Mouse (Mus musculus): ENCODE data around the gene Haus3.

Gene Haus3

DNA sequence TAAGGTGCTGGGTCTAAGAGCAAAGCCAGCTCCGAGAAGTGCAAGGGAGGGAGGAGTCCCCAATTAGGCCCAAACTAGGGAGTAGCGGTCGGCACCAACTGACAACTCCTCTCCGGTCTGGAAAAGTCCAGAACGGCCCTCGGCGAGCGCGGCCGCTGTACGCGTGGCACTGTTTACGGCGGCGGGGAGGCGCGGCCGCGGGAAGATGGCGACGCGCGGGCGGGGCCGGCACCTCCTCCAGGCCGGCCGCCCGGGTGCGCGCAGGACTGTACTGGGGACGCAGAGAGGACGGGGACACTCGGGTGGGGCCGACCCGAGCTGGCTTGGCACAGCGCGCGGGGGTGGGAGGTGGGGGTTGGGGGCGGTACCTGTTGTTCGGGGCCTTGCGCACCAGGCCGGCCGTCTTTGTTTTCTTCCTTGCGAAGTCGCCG, 17.6 kb upstream of the Haus3 start:
- peak; percentile 49 for DNase-seq (ENCODE audit: low read depth, low spot score)

DNA sequence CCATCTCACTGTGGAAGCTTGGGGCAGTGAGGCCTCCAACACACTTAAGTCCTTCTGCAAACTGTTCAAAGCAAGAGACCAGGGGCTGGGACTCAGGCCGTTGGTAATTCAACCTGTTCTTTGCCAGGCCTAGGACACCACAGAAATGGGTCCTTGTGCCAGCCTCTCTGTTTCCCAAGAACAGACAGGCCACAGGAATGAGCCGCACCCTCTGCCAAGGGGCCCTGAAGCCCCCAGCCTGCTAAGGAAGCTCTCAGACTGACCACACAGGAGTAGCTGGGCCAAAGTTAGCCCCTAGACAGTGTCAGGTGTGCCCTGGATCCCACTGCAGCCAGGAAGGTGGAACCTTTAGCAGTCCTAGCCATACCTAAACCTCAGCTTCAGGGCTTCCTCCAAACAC, 17.1 kb upstream of the Haus3 start:
- DNase-seq (ENCODE audit: low read depth, low spot score), result no peak

GRCm38 (mm10) chr5:34185791-34186190, 16.5 kb upstream of the Haus3 start:
- no peak for DNase-seq (ENCODE audit: low read depth, low spot score)

- no peak for DNase-seq (ENCODE audit: low read depth, low spot score)
Observed at GRCm38 (mm10) chr5:34185051-34185580, 15.8 kb upstream of the Haus3 start.

DNA sequence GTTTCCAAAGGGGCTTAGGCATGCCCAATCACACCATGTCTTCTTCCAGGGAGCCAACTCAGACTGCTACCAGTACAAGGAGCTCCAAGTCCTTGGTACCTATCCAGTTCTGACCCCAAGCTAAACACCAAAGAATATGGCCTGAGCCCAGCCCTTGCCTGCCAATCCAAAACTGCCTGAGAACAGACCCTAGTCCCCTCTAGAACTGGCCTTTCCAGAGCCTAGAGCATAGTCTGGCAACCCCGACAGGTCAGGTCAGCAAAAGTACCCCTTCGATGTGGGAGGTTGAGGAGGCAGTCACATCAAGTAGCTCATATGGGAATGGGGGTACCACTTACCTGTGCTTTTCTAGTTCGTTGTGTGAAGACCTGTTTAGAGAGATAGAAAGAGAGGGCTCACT, 14.6 kb upstream of the Haus3 start:
- no peak for DNase-seq (ENCODE audit: low read depth, low spot score)

- DNase-seq (ENCODE audit: low read depth, low spot score), result no peak
Observed at GRCm38 (mm10) chr5:34183156-34183880, 14.0 kb upstream of the Haus3 start.

DNA sequence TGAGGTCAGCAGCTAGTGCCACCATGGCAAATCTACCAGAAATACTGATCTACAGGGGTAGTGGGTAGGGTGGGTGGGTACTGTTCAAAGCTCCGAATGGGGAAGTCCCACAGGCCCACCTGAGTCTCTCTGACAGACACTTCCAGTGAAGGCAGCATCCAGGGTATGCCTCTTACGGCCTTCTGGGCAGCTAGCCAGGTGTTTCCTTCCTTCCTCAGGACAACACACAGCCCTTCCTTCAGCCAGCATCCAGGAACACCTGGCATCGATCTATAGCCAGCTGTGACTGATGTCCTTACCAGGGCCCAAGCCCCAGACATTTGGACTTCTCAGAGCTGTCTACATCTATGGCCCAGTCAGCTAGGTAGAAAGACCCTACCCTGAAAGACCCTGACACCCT, 13.2 kb upstream of the Haus3 start:
- no peak for DNase-seq (ENCODE audit: low read depth, low spot score)

DNA sequence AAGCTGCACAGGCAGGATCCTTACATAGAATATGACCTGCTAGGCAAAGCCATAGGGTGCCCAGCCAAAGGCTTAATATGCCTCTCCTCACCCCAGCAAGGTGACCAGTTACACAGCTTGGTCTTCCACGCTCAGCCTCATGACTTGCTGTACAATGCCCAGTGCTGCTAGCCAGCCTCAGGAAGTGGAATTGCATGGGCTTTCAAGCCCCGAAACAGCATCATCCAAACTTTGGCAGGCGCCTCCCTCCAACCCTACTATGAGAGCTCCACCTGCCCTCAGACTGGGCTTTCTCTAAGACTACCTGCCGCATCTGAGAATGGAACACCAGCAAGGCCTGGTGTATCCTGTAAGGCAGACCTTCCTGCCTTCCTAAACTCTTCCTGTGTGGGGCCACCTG, 8.5 kb upstream of the Haus3 start:
- DNase-seq (ENCODE audit: low read depth, low spot score), result no peak

- no peak for DNase-seq (ENCODE audit: low read depth, low spot score)
Observed at GRCm38 (mm10) chr5:34177091-34177490, 7.8 kb upstream of the Haus3 start.

DNA sequence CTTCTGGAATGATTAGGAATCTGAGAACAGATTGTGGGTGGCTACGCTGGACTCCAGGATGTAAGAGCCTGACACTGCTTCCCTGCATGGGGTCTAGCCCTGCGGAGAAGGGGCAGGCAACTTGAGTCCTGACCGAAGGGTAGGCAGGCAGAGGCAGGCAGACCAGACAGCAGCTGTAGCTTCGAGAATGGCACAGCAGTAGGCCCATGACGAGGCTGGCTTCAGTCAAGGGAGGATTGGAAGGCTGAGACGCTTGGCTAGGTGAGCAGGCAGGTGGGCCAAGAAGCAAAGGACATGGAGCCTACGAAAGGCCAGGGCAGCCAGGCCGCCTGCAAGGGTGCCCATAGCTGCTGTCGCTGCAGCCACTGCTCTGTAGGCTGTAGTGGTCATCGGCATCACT, 7.4 kb upstream of the Haus3 start:
- DNase-seq (ENCODE audit: low read depth, low spot score), result no peak

GRCm38 (mm10) chr5:34175403-34175694, 6.0 kb upstream of the Haus3 start:
- DNase-seq (ENCODE audit: low read depth, low spot score), result peak; percentile 17

GRCm38 (mm10) chr5:34174550-34175402, 5.4 kb upstream of the Haus3 start:
- DNase-seq (ENCODE audit: low read depth, low spot score), result no peak

- no peak for DNase-seq (ENCODE audit: low read depth, low spot score)
Observed at GRCm38 (mm10) chr5:34174021-34174420, 4.7 kb upstream of the Haus3 start.

DNA sequence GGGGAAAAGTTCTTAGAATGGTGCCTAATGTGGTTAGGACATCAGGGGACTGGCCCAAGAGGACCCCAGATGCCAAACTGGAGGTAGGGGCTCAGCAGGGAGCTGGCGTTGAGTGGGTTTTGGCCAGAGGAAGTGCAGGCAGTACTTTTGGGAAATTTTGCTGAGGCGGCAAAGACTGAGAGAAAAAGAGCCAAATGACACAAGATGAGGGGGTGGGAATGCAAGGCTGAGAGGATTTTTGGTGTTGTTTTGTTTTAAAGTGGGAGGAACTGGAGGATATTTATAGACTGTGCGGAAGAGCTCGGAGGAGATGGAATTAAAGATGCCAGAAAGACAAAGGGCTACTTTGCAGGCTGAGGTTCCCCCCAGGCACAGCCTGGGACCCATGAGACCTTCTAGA, 1.4 kb upstream of the Haus3 start:
- no peak for DNase-seq (ENCODE audit: low read depth, low spot score)

- DNase-seq (ENCODE audit: low read depth, low spot score), result no peak
Observed at GRCm38 (mm10) chr5:34169954-34170353, 627 bp upstream of the Haus3 start.

- no peak for DNase-seq (ENCODE audit: low read depth, low spot score)
Observed at GRCm38 (mm10) chr5:34167857-34168256, 1.5 kb downstream of the Haus3 start.

DNA sequence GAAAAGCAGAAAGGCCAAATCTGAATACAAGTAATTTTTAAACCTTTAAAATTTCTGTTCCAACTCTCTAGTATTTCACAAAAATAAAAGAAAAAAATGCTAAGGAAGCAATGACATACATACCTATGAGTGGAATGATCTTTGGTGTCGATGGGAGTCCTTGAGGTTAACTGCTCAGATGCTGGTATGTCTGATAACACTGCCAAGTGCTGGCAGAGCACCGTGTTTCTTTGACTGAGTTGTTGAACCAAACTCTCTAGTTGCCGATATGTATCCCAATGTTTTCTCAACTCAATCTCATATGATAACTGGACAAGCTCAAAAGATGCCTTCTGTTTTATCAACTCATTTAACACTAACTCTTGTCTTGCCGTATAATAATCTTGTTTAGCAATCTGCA, 3.5 kb downstream of the Haus3 start:
- no peak for DNase-seq (ENCODE audit: low read depth, low spot score)

DNA sequence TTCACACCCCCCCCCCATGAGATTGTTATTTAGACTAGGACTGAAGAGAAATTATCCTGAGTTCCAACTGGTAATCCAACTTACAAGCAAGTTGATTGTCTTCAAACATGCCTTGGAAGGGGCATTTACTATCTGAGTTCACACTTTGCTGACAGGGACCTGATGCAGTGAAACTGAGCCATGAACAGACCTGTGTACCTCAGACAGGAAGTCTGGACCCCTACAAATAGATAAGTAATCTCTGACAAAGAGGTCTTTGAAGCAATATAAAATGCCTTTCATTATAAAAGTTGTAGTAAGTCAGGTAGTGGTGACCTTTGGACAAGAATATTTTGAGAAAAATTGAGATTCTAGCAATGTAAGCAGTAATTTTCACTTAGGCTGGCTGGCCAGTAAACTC, 20.9 kb downstream of the Haus3 start:
- DNase-seq (ENCODE audit: low read depth, low spot score), result no peak

- DNase-seq (ENCODE audit: low read depth, low spot score), result no peak
Observed at GRCm38 (mm10) chr5:34147554-34147953, 21.8 kb downstream of the Haus3 start.

DNA sequence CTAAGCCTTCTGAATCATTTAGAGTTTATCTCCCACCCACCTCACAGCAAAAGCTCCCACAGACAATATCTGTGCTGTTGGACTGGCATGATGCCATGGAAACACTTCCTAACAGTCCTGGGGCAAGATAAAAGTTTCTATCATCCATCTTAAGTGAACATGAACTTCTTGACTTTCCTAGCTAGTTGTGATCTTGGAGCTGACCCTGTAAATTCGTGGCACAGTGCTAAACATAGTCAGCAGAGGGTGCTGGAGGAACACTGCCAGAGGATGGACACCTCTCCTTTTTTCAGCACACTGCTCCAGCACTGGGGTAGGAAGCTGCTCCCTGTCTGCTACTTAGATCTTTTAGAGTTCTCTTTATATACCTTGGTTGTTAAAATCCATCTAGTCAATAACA, 29.6 kb downstream of the Haus3 start:
- peak; percentile 11 for DNase-seq (ENCODE audit: low read depth, low spot score)

- DNase-seq (ENCODE audit: low read depth, low spot score), result no peak
Observed at GRCm38 (mm10) chr5:34132731-34133130, 36.6 kb downstream of the Haus3 start.

GRCm38 (mm10) chr5:34124131-34124530, 45.2 kb downstream of the Haus3 start:
- DNase-seq (ENCODE audit: low read depth, low spot score), result peak; percentile 44
